Mouse (Mus musculus) C2C12 (cell line): ENCODE results near the gene Hs3st1.

ENCODE experiments used
- CEBPB ChIP-seq: IDR thresholded peaks from one replicate; pipeline ENCODE4 v1.6.1; 2011; ENCODE audit warnings: low read depth, mild to moderate bottlenecking, control low read depth, moderate library complexity
- CTCF ChIP-seq: IDR thresholded peaks from one replicate; pipeline ENCODE4 v1.5.1; 2011; ENCODE audit not compliant: control insufficient read depth, insufficient read depth, insufficient read length
- FOSL1 ChIP-seq: IDR thresholded peaks from one replicate; pipeline ENCODE4 v1.8.0; 2011; ENCODE audit warnings: mild to moderate bottlenecking, low read length; ENCODE audit not compliant: poor library complexity, insufficient read depth, severe bottlenecking
- MAX ChIP-seq: IDR thresholded peaks from one replicate; pipeline ENCODE4 v1.6.1; 2011; ENCODE audit warnings: mild to moderate bottlenecking, control low read depth
- MYOD1 ChIP-seq: IDR thresholded peaks from one replicate; pipeline ENCODE4 v1.6.1; 2011; ENCODE audit warnings: low read depth; ENCODE audit not compliant: control insufficient read depth, insufficient read length
- MYOG ChIP-seq: IDR thresholded peaks from one replicate; pipeline ENCODE4 v1.6.1; 2011; ENCODE audit not compliant: control insufficient read depth, insufficient read length; ENCODE audit errors: extremely low read depth
- USF1 ChIP-seq: IDR thresholded peaks from one replicate; pipeline ENCODE4 v1.6.1; 2011; ENCODE audit warnings: low read depth, mild to moderate bottlenecking, control low read depth, moderate library complexity

DNA sequence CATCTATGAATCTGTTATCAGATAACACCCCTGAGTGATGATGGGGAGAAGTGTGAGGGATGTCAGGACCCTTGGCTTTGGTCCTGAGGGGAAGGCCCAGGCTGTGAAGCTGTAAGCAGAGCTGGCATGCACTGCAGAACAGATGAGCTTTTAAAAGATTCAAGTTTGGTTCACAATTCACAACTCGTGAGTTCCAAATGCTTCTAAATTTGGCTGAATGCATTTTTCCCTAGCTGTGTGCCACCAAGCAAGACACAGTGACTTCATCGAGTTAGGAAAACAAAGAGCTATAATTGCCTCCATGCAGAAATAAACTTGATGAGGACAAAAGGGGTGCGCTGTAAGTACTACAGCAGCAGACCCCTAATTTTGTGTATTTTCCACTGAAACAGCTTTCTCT, 48.2 kb upstream of the Hs3st1 start:
- TF ChIP-seq MAX (no peak), CTCF (no peak), MYOG (no peak), CEBPB (no peak), MYOD1 (no peak), FOSL1 (no peak), USF1 (no peak)
